Mouse (Mus musculus): ENCODE measurements around the gene Gm813. TPM values are rescaled to one million over a fixed set of nuclear protein-coding genes. Genes with fewer than 3 reads are reported as not detected.

Gm813 gene
- total and polyA plus RNA-seq, 2 experiments from 2014 or later: not detected

- no peaks in the 10 kb centered on the region for H3K4me1 ChIP-seq (ENCODE audit: control insufficient read depth, insufficient read depth)
- no peak for ATAC-seq (ENCODE audit: insufficient read depth, low read depth)
- no peak overlapping the region for H3K4me3 ChIP-seq (ENCODE audit: low read depth, low read length)
- H3K27me3 ChIP-seq (ENCODE audit: control insufficient read depth, insufficient read depth, low read length): no peaks in the 10 kb centered on the region
- TF ChIP-seq CTCF (IDR thresholded peaks at IDR 0.05; ENCODE audit: low read depth): no peak
- no peak for TF ChIP-seq EP300 (IDR thresholded peaks at IDR 0.05; ENCODE audit: low read depth)
- no peak overlapping the region for H3K9ac ChIP-seq (replicated peaks; ENCODE audit: low read depth, low read length)
- no peak overlapping the region for H3K27ac ChIP-seq (ENCODE audit: low read depth)
- H3K4me2 ChIP-seq (ENCODE audit: low read depth, low read length): no peak overlapping the region
- no peaks in the 10 kb centered on the region for H3K9me3 ChIP-seq (replicated peaks; ENCODE audit: control insufficient read depth, low read length)
- WGBS: 76% methylated on average over 6 of the region's 6 CpGs
- DNase-seq (ENCODE audit: low spot score): no peak
- no peaks in the 10 kb centered on the region for H3K36me3 ChIP-seq (replicated peaks; ENCODE audit: control insufficient read depth, insufficient read depth, low read length)
Observed at GRCm38 (mm10) chr16:58658668-58659067, 41.9 kb upstream of the Gm813 start.

- H3K4me1 ChIP-seq (ENCODE audit: control insufficient read depth, insufficient read depth): no peaks in the 10 kb centered on the region
- ATAC-seq (ENCODE audit: insufficient read depth, low read depth): no peak
- H3K4me2 ChIP-seq (ENCODE audit: low read depth, low read length): no peak overlapping the region
- H3K27me3 ChIP-seq (ENCODE audit: control insufficient read depth, insufficient read depth, low read length): no peaks in the 10 kb centered on the region
- no peak overlapping the region for H3K27ac ChIP-seq (ENCODE audit: low read depth)
- 67% methylated on average over 4 of the region's 4 CpGs for WGBS
- no peak overlapping the region for H3K9ac ChIP-seq (replicated peaks; ENCODE audit: low read depth, low read length)
- no peak for DNase-seq (ENCODE audit: low spot score)
- H3K9me3 ChIP-seq (replicated peaks; ENCODE audit: control insufficient read depth, low read length): no peaks in the 10 kb centered on the region
- H3K36me3 ChIP-seq (replicated peaks; ENCODE audit: control insufficient read depth, insufficient read depth, low read length): no peaks in the 10 kb centered on the region
- no peak overlapping the region for H3K4me3 ChIP-seq (ENCODE audit: low read depth, low read length)
- TF ChIP-seq CTCF (IDR thresholded peaks at IDR 0.05; ENCODE audit: low read depth): no peak
- TF ChIP-seq EP300 (IDR thresholded peaks at IDR 0.05; ENCODE audit: low read depth): no peak
Observed at GRCm38 (mm10) chr16:58656526-58656925, 39.7 kb upstream of the Gm813 start.

- no peaks in the 10 kb centered on the region for H3K36me3 ChIP-seq (replicated peaks; ENCODE audit: control insufficient read depth, insufficient read depth, low read length)
- no peak overlapping the region for H3K9ac ChIP-seq (replicated peaks; ENCODE audit: low read depth, low read length)
- H3K27me3 ChIP-seq (ENCODE audit: control insufficient read depth, insufficient read depth, low read length): no peaks in the 10 kb centered on the region
- H3K4me1 ChIP-seq (ENCODE audit: control insufficient read depth, insufficient read depth): no peaks in the 10 kb centered on the region
- no peak overlapping the region for H3K27ac ChIP-seq (ENCODE audit: low read depth)
- H3K4me2 ChIP-seq (ENCODE audit: low read depth, low read length): no peak overlapping the region
- H3K9me3 ChIP-seq (replicated peaks; ENCODE audit: control insufficient read depth, low read length): no peaks in the 10 kb centered on the region
- H3K4me3 ChIP-seq (ENCODE audit: low read depth, low read length): no peak overlapping the region
- ATAC-seq (ENCODE audit: insufficient read depth, low read depth): no peak
- no peak for DNase-seq (ENCODE audit: low spot score)
- TF ChIP-seq EP300 (IDR thresholded peaks at IDR 0.05; ENCODE audit: low read depth) (no peak), CTCF (IDR thresholded peaks at IDR 0.05; ENCODE audit: low read depth) (no peak)
Observed at GRCm38 (mm10) chr16:58655751-58656150, 39.0 kb upstream of the Gm813 start.

GRCm38 (mm10) chr16:58649979-58650378, 33.2 kb upstream of the Gm813 start:
- no peak overlapping the region for H3K4me3 ChIP-seq (ENCODE audit: low read depth, low read length)
- H3K27me3 ChIP-seq (ENCODE audit: control insufficient read depth, insufficient read depth, low read length): no peaks in the 10 kb centered on the region
- H3K9ac ChIP-seq (replicated peaks; ENCODE audit: low read depth, low read length): no peak overlapping the region
- no peak overlapping the region for H3K27ac ChIP-seq (ENCODE audit: low read depth)
- WGBS: 86% methylated on average over 10 of the region's 10 CpGs
- no peaks in the 10 kb centered on the region for H3K4me1 ChIP-seq (ENCODE audit: control insufficient read depth, insufficient read depth)
- H3K4me2 ChIP-seq (ENCODE audit: low read depth, low read length): no peak overlapping the region
- no peak for TF ChIP-seq EP300 (IDR thresholded peaks at IDR 0.05; ENCODE audit: low read depth)
- ATAC-seq (ENCODE audit: insufficient read depth, low read depth) (no peak), DNase-seq (ENCODE audit: low spot score) (no peak)
- no peaks in the 10 kb centered on the region for H3K9me3 ChIP-seq (replicated peaks; ENCODE audit: control insufficient read depth, low read length)
- no peaks in the 10 kb centered on the region for H3K36me3 ChIP-seq (replicated peaks; ENCODE audit: control insufficient read depth, insufficient read depth, low read length)

- Histone ChIP-seq H3K4me1 (ENCODE audit: control insufficient read depth, insufficient read depth) (no peaks in the 10 kb centered on the region), H3K27me3 (ENCODE audit: control insufficient read depth, insufficient read depth, low read length) (no peaks in the 10 kb centered on the region), H3K36me3 (replicated peaks; ENCODE audit: control insufficient read depth, insufficient read depth, low read length) (no peaks in the 10 kb centered on the region), H3K9ac (replicated peaks; ENCODE audit: low read depth, low read length) (no peak within 1 kb of the TSS), H3K27ac (ENCODE audit: low read depth) (no peak within 1 kb of the TSS), H3K9me3 (replicated peaks; ENCODE audit: control insufficient read depth, low read length) (no peaks in the 10 kb centered on the region), H3K4me2 (ENCODE audit: low read depth, low read length) (no peak within 1 kb of the TSS), H3K4me3 (ENCODE audit: low read depth, low read length) (no peak within 1 kb of the TSS)
- ATAC-seq (ENCODE audit: insufficient read depth, low read depth): no peak
- TF ChIP-seq CTCF (IDR thresholded peaks at IDR 0.05; ENCODE audit: low read depth): no peak
- no peak for TF ChIP-seq EP300 (IDR thresholded peaks at IDR 0.05; ENCODE audit: low read depth)
- DNase-seq (ENCODE audit: low spot score): no peak
- WGBS: 43% methylated on average over 3 of the region's 3 CpGs
Observed at GRCm38 (mm10) chr16:58638689-58639175, 22.0 kb upstream of the Gm813 start, which contains the start of gene E330017A01Rik. Gene E330017A01Rik, minus strand, starts transcription at chr16:58638739.

- H3K27ac ChIP-seq (ENCODE audit: low read depth): no peak overlapping the region
- no peaks in the 10 kb centered on the region for H3K9me3 ChIP-seq (replicated peaks; ENCODE audit: control insufficient read depth, low read length)
- no peaks in the 10 kb centered on the region for H3K4me1 ChIP-seq (ENCODE audit: control insufficient read depth, insufficient read depth)
- H3K4me2 ChIP-seq (ENCODE audit: low read depth, low read length): no peak overlapping the region
- ATAC-seq (ENCODE audit: insufficient read depth, low read depth) (no peak), DNase-seq (ENCODE audit: low spot score) (no peak)
- no peak overlapping the region for H3K9ac ChIP-seq (replicated peaks; ENCODE audit: low read depth, low read length)
- H3K27me3 ChIP-seq (ENCODE audit: control insufficient read depth, insufficient read depth, low read length): no peaks in the 10 kb centered on the region
- no peak overlapping the region for H3K4me3 ChIP-seq (ENCODE audit: low read depth, low read length)
- WGBS: 80% methylated on average over 7 of the region's 7 CpGs
- H3K36me3 ChIP-seq (replicated peaks; ENCODE audit: control insufficient read depth, insufficient read depth, low read length): no peaks in the 10 kb centered on the region
- no peak for TF ChIP-seq EP300 (IDR thresholded peaks at IDR 0.05; ENCODE audit: low read depth)
- no peak for TF ChIP-seq CTCF (IDR thresholded peaks at IDR 0.05; ENCODE audit: low read depth)
Observed at GRCm38 (mm10) chr16:58638016-58638415, 21.2 kb upstream of the Gm813 start.
